Mouse (Mus musculus): ENCODE measurements around the gene Mtg2. TPM values are rescaled to one million over a fixed set of nuclear protein-coding genes. Genes with fewer than 3 reads are reported as not detected.

Mtg2 gene
- polyA plus RNA-seq, 1 experiment from 2014 or later: 34.2 TPM

DNA sequence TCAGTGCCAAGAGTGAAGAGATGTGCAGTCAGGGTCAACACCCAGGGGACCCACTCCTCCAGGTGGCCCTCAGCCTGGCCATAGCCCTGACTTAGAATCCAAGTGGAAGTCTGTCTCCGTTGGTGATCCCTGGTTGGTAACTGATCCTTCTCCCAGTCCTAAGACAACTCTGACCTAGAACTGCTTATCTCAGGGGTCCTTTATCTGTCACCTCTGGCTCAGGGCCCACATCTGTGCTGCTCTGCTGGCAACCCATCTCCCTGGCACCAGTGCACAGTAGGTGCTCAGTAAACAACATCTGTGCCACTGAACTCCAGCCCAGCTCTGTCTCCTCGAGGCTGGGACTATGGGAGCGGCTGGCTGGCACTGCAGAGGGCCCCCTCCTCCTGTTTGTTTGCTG, 27.2 kb downstream of the Mtg2 start:
- no peaks in the 10 kb centered on the region for H3K9me3 ChIP-seq (replicated peaks)
- H3K4me1 ChIP-seq: peaks cover 40% of the 10 kb centered on the region
- ATAC-seq: peak; percentile 42; the same call in 1 of the 2 replicates
- H3K4me3 ChIP-seq: no peak overlapping the region
- no peak overlapping the region for H3K4me2 ChIP-seq
- H3K9ac ChIP-seq: 0 out of 2 replicates have a peak overlapping the region, but pooled peaks have one; percentile 0
- H3K27ac ChIP-seq: peak overlapping the region; percentile 38
- H3K27me3 ChIP-seq: peaks cover 47% of the 10 kb centered on the region
- WGBS: 39% methylated on average over 3 of the region's 3 CpGs
- no peaks in the 10 kb centered on the region for H3K36me3 ChIP-seq (ENCODE audit: poor library complexity, severe bottlenecking)

DNA sequence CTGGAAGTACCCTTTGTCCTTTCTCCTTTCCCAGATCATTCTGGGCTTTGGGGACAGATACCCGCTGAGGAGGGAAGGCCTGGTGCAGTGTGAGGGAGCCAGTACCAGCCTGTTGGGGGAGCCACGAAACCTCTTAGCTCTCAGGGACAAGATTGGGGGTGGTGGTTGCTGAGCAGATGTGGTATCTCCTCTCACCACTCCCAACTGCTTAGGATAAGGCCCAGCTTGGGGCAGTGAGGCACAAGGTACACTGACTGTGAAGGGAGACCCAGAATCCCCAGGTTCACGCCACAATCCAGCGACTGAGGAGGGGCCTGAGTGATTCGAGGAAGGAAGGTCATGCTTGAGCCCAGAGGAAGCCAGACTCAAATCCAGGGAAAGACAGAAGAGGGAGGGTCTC, 27.8 kb downstream of the Mtg2 start:
- Histone ChIP-seq H3K4me3 (no peak overlapping the region), H3K9me3 (replicated peaks) (no peaks in the 10 kb centered on the region), H3K27ac (peak overlapping the region; percentile 38), H3K9ac (0 out of 2 replicates have a peak overlapping the region, but pooled peaks have one; percentile 0), H3K36me3 (ENCODE audit: poor library complexity, severe bottlenecking) (no peaks in the 10 kb centered on the region), H3K4me2 (no peak overlapping the region), H3K27me3 (peaks cover 53% of the 10 kb centered on the region), H3K4me1 (peaks cover 46% of the 10 kb centered on the region)
- 0 out of 2 replicates have a peak, but pooled peaks have one; percentile 14 for ATAC-seq
- 34% methylated on average over 5 of the region's 5 CpGs for WGBS

DNA sequence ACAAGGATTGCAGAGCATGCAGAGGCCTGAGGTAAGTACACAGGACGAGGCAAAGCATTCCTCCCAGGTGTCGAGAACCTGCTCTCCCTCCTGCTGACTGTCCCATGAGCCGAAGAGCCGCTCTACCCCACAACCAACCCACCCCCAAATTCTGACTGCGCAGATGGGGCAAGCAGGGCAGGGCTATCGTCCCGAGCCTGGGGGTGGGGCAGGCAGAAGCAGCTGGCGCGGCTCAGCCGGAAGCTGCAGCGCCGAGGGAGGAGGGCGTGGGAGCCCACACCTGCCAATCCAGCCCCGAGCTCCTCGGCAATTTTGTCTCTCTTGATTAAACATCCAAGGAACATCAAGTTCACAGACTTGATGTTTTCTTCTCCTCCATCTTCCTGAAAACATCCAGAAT, 29.1 kb downstream of the Mtg2 start:
- Histone ChIP-seq H3K9me3 (replicated peaks) (no peaks in the 10 kb centered on the region), H3K27ac (no peak overlapping the region), H3K9ac (peak overlapping the region; percentile 22; the same call in 1 of the 2 replicates), H3K4me2 (peak overlapping the region; percentile 31), H3K36me3 (ENCODE audit: poor library complexity, severe bottlenecking) (no peaks in the 10 kb centered on the region), H3K4me1 (peaks cover 59% of the 10 kb centered on the region), H3K27me3 (peaks cover 66% of the 10 kb centered on the region), H3K4me3 (no peak overlapping the region)
- ATAC-seq: no peak
- WGBS: 13% methylated on average over 15 of the region's 15 CpGs

DNA sequence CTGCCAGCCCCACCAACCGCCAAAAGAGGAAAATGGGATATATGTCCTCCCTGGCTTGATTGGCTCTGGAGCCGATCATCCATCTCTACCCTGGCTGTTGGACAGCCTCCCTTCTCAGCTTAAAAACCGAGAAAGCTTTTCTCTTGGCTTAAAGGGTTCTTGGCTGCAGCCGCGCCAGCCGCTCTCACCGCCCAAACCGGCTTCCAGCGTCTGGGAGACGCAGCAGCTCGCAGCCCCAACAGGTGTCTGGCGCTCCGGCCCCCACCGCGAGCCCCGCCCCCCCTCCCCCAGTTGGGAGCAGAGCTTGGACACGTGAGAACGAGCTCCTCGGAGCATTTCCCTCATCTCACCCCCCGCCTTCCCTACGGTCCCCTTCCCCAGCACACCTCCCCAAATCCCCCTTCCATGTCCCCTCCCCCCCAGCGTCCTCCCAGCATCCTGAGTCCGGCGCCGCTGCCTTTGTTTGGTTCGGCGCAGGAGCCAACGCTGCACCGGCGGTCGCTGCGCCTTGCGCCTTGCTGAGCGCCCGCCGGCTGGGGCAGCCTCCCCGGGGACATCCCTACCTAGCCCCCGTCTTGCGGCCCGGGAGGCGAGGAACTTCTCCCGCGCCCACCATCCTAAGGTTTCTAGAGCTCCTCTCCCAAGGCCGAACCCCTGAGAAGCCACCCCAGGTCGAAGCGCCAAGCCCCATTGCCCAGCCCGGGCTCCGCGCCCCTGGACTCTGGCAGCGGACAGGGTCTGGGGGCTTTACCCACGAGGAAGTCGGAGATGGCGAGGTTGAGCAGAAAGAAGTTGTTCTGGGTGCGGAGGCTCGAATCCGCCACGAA, 33.0 kb downstream of the Mtg2 start:
- Histone ChIP-seq H3K9ac (peak overlapping the region; percentile 61), H3K9me3 (replicated peaks) (no peaks in the 10 kb centered on the region), H3K36me3 (ENCODE audit: poor library complexity, severe bottlenecking) (no peaks in the 10 kb centered on the region), H3K27me3 (peaks cover 72% of the 10 kb centered on the region), H3K4me2 (peak overlapping the region; percentile 96), H3K27ac (no peak overlapping the region), H3K4me3 (peak overlapping the region; percentile 58), H3K4me1 (peaks cover 49% of the 10 kb centered on the region)
- peak; percentile 22 for ATAC-seq
- whole genome bisulfite sequencing: 1% methylated on average over 51 of the region's 57 CpGs

DNA sequence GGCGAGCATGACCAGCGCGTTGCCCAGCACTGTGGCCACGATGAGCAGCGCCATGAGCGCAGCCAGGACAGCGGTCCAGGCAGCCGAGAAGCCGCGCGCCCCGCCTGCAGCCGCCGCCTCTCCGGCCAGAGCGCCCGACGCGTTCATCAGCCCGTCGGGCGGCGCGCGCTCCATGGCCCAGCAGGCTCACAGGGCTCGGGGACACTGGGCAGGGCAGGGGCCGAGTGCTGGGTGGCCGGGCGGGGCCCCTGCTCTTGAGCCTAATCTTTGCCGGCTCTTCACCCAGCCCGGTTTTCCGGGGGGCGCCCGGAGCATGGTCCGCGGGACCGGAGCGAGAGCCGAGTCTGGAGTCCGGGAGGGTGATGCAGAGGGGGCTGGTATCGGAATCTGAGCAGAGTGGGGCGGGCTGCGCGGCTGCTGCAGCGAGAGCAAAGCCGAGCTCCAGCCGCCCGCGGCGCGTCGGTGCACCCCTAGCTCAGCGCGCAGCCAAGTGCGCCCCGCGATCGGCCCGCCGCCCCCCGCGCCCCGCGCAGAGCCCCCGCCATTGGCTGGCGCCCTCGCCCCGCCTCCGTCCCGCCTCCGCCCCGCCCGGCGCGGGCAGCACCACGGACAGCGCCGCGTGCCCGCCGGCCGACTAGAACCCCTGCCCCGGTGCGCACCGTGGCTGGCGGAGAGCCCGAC, 33.7 kb downstream of the Mtg2 start, which contains the start of gene Hrh3:
Gene Hrh3 (minus strand): TSS at position 511 of the 681 bp plus-strand sequence.
- under 1% methylated on average over 80 of the region's 87 CpGs for WGBS
- Histone ChIP-seq H3K9me3 (replicated peaks) (no peaks in the 10 kb centered on the region), H3K4me1 (peaks cover 42% of the 10 kb centered on the region), H3K27ac (no peak within 1 kb of the TSS), H3K36me3 (ENCODE audit: poor library complexity, severe bottlenecking) (no peaks in the 10 kb centered on the region), H3K9ac (peak within 1 kb of the TSS; percentile 61), H3K27me3 (peaks cover 65% of the 10 kb centered on the region), H3K4me2 (peak within 1 kb of the TSS; percentile 96), H3K4me3 (peak within 1 kb of the TSS; percentile 58)
- ATAC-seq: peak; percentile 77

DNA sequence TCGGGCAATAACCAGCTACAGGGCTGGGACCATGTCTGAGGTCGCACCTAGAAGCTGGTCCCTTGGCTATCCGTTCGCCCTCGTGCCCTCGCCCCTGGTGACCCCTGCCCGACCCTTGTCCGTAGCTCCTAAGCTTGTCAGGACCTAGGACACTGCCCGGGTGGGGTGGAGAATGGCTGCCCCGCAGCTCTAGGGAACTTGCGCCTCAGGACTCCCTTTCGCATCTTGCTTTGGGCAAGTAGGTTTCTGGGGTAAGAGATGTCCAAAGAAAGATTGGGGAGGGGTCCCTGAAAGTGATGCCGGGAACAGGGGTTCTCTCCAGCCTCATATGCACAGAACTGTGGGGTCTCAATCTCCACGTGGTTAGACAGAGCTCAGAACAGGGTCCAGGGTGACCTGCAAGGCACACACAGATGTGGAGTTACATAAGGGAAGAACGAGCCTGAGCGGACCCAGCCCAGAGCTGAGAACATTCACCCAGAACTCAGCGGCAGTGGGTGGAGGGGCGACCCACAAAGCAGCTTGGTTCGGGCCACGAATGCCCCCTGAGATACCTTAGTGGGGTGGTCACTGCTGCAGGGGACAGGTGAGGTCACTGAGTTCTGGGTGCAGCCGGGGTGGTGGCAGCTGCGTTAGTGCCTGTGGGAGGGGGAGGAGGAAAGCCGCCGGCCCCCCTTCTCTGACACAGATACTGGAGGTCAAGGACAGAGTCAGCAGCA, 34.4 kb downstream of the Mtg2 start:
- Histone ChIP-seq H3K4me1 (peaks cover 35% of the 10 kb centered on the region), H3K4me3 (peak overlapping the region; percentile 58), H3K27ac (no peak overlapping the region), H3K4me2 (peak overlapping the region; percentile 96), H3K27me3 (peaks cover 62% of the 10 kb centered on the region), H3K9me3 (replicated peaks) (no peaks in the 10 kb centered on the region), H3K9ac (peak overlapping the region; percentile 61; the same call in 1 of the 2 replicates), H3K36me3 (ENCODE audit: poor library complexity, severe bottlenecking) (no peaks in the 10 kb centered on the region)
- no peak for ATAC-seq
- 9% methylated on average over 24 of the region's 24 CpGs for WGBS

DNA sequence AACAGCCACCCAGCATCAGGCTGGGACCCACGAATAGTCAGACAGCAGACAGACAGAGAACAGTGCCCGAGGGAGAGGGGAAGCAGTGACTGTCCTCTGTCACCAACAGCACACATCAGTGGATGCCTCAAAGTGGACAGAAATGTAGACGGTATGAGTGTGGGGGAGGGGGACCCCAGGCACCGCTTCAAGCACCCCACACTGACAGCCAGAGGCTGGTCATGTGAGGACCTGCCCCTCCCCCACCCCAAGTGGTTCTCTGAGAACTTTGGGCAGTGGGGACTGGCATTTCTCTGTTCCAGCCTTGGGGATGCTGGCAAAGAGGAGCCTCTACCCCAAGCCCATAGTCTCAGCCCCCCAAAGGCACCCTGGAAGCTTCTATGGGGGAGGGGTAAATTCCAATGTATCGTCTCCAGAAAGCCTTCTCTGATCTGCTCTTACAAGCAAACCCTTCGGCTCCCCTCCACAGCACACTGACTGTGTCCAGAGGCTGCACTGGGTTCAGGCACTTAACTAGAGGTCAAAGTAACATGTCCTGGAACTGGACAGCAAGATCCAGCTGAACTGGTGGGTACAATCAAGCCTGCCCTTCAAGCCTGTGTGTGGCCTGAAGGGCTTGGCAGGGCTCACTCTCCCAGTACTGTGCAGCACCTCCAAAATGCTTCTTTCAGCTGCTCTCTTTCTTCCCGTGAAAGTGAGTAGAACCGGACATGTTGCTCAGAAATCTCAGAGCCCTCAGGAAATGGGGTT, 35.2 kb downstream of the Mtg2 start:
- WGBS: 30% methylated on average over 8 of the region's 8 CpGs
- Histone ChIP-seq H3K9ac (no peak overlapping the region), H3K4me2 (no peak overlapping the region), H3K9me3 (replicated peaks) (no peaks in the 10 kb centered on the region), H3K4me3 (no peak overlapping the region), H3K27ac (no peak overlapping the region), H3K36me3 (ENCODE audit: poor library complexity, severe bottlenecking) (no peaks in the 10 kb centered on the region), H3K27me3 (peaks cover 54% of the 10 kb centered on the region), H3K4me1 (peaks cover 32% of the 10 kb centered on the region)
- ATAC-seq: no peak

DNA sequence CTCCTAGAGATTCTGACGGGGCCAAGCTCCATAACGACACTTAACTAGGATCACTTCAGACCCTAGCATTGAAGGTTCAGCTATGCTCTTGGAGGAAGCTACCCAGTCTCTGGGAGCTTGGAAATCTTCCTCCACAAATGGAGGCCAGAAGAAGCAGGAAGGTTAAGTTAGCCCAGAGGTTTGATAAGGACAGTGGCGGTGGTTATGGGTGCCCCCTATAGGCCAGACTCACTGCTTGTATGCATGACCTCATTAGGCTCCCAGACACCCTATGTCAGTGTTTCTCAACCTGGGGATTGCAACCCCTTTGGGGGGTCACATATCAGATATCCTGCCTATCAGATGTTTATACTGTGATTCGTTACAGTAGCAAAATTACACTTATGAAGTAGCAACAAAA, 36.7 kb downstream of the Mtg2 start:
- Histone ChIP-seq H3K27ac (no peak overlapping the region), H3K4me1 (peaks cover 32% of the 10 kb centered on the region), H3K9ac (no peak overlapping the region), H3K9me3 (replicated peaks) (no peaks in the 10 kb centered on the region), H3K36me3 (ENCODE audit: poor library complexity, severe bottlenecking) (no peaks in the 10 kb centered on the region), H3K4me3 (no peak overlapping the region), H3K27me3 (peaks cover 40% of the 10 kb centered on the region), H3K4me2 (no peak overlapping the region)
- WGBS: 64% methylated on average over 4 of the region's 4 CpGs
- no peak for ATAC-seq

DNA sequence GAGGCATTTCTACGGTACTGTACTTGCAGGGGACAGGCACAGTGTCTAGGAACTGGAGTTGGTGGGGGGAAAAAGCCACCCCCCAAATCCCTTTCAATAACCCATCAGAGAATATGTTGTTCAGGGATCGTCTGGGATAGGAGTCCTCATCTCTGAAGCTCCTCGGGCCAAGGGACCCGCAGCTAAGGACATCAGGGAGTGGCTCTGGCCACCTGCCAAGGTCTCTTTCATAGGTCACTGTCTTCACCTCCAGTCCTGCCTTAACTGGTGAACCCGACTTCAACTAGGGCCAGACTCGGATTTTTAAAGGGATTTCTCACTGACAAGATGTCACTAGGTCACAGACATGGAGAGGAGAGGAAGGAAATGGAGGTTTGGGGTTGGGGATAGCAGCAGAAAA, 37.9 kb downstream of the Mtg2 start:
- Histone ChIP-seq H3K36me3 (ENCODE audit: poor library complexity, severe bottlenecking) (no peaks in the 10 kb centered on the region), H3K27me3 (peaks cover 28% of the 10 kb centered on the region), H3K4me1 (peaks cover 23% of the 10 kb centered on the region), H3K4me3 (no peak overlapping the region), H3K4me2 (no peak overlapping the region), H3K9me3 (replicated peaks) (no peaks in the 10 kb centered on the region), H3K9ac (no peak overlapping the region), H3K27ac (no peak overlapping the region)
- 73% methylated on average over 6 of the region's 6 CpGs for WGBS
- no peak for ATAC-seq

DNA sequence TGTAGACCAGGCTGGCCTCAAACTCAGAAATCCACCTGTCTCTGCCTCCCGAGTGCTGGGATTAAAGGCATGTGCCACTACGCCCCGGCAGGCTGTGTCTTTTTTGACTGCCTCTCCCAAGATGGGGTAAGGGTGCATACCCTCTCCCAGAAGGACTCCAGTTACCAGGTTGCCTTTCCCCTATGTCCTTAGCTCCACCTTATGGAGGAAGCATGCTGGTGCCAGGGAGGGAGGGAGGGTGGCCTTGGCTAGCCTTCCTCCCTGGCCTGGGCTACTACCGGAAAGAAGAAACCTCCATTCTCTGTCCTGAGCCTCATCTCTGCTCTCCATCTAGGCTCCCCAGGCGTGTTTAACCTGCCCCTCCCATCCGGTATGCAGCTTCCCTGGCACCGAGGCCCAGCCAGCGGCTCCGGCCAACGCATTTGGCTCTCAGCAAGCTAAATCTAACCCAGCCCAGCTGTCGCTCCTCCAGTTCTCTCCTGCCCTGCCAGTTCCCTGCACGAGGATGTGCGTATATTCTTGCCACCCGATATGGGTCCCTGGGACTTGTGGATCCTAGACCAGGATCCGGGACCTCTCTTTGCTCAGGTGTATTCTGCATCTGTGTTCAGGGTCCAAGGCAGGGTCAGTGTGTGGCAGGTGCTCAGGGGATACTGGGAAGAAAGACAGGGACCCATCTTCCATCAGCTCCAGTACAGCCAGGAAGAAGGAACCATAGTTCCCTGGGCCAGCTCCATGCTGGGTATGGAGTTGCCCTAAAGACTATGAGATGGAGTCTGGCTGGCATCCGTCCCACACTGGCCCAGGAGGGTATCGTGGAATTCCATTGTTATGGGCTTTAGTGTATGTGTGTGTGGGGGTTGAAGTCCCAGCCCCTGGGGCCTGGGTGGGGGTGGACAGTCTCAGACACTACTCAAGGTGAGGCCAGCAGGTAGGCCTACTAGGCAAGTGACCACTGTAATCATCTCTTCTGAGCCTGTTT, 43.8 kb downstream of the Mtg2 start:
- WGBS: 54% methylated on average over 17 of the region's 17 CpGs
- H3K4me2 ChIP-seq: 0 out of 2 replicates have a peak overlapping the region, but pooled peaks have one; percentile 7
- H3K27me3 ChIP-seq: no peaks in the 10 kb centered on the region
- peaks cover 50% of the 10 kb centered on the region for H3K4me1 ChIP-seq
- no peaks in the 10 kb centered on the region for H3K9me3 ChIP-seq (replicated peaks)
- no peak overlapping the region for H3K4me3 ChIP-seq
- H3K9ac ChIP-seq: 0 out of 2 replicates have a peak overlapping the region, but pooled peaks have one; percentile 18
- H3K36me3 ChIP-seq (ENCODE audit: poor library complexity, severe bottlenecking): no peaks in the 10 kb centered on the region
- no peak for ATAC-seq
- H3K27ac ChIP-seq: peak overlapping the region; percentile 60

All from forebrain, embryonic 13.5 days (tissue).